Mouse (Mus musculus) ES-E14 (cell line): ENCODE results near the gene E130308A19Rik. TPM values are rescaled to one million over a fixed set of nuclear protein-coding genes. Genes with fewer than 3 reads are reported as not detected.

Experiments
- DNase-seq: peaks from one replicate; pipeline ENCODE4 v3.0.0-alpha.2; 2013; ENCODE audit warnings: low read depth, low spot score
- H3K27ac ChIP-seq: 2 replicates; pipeline ENCODE4 v1.5.1; 2012; ENCODE audit warnings: low read depth, mild to moderate bottlenecking, low read length, moderate library complexity, mixed read lengths; ENCODE audit not compliant: poor library complexity, insufficient read depth, severe bottlenecking
- H3K36me3 ChIP-seq: 2 replicates; pipeline ENCODE4 v1.6.1; 2012; ENCODE audit warnings: mild to moderate bottlenecking, low read length, moderate library complexity, mixed read lengths; ENCODE audit not compliant: control insufficient read depth, poor library complexity, insufficient read depth, severe bottlenecking
- H3K4me1 ChIP-seq, 2 experiments: fragments of 150-350 bp in 1 of 2; sonication (generic) in 1 of 2; 2 replicates each; pipeline ENCODE4 v1.6.1; 2012; ENCODE audit warnings: low read length in 2 of 2, mild to moderate bottlenecking in 1 of 2, mixed read lengths in 1 of 2; ENCODE audit not compliant: control insufficient read depth in 2 of 2, insufficient read depth in 2 of 2, poor library complexity in 1 of 2
- H3K4me3 ChIP-seq, 2 experiments: fragments of 150-350 bp in 1 of 2; sonication (generic) in 1 of 2; 2 replicates each; pipeline ENCODE4 v1.5.1; 2012; ENCODE audit warnings: low read length in 2 of 2, low read depth in 1 of 2, mild to moderate bottlenecking in 1 of 2, mixed read lengths in 1 of 2; ENCODE audit not compliant: insufficient read depth in 1 of 2, poor library complexity in 1 of 2, severe bottlenecking in 1 of 2
- H3K9ac ChIP-seq: 2 replicates; pipeline ENCODE4 v1.6.1; 2012; ENCODE audit warnings: low read depth, mild to moderate bottlenecking, low read length, mixed read lengths; ENCODE audit not compliant: poor library complexity, insufficient read depth, severe bottlenecking
- H3K9me3 ChIP-seq: fragments of 150-350 bp; sonication (generic); 2 replicates; pipeline ENCODE4 v1.6.1; 2012; ENCODE audit warnings: low read depth, mild to moderate bottlenecking, low read length; ENCODE audit not compliant: control insufficient read depth, insufficient read depth
- CHD2 ChIP-seq: IDR thresholded peaks from 2 replicates; pipeline ENCODE4 v1.6.1; 2014; ENCODE audit warnings: mild to moderate bottlenecking, low read depth, low read length, inconsistent platforms
- HCFC1 ChIP-seq: IDR thresholded peaks from 2 replicates; pipeline ENCODE4 v1.6.1; 2012; ENCODE audit warnings: low read length, inconsistent platforms, borderline replicate concordance; ENCODE audit not compliant: insufficient read depth
- MAFK ChIP-seq: IDR thresholded peaks from 2 replicates; pipeline ENCODE4 v1.6.1; 2014; ENCODE audit warnings: mild to moderate bottlenecking, low read depth, low read length, inconsistent platforms; ENCODE audit not compliant: insufficient read depth
- ZC3H11A ChIP-seq: IDR thresholded peaks from 2 replicates; pipeline ENCODE4 v1.6.1; 2012; ENCODE audit warnings: low read depth, mild to moderate bottlenecking, inconsistent platforms, low read length, borderline replicate concordance
- ZNF384 ChIP-seq: IDR thresholded peaks from 2 replicates; pipeline ENCODE4 v1.6.1; 2012; ENCODE audit warnings: low read depth, low read length, inconsistent platforms
- in situ Hi-C, 2 experiments: fragments of 600-800 bp; cut with MboI; formaldehyde crosslinking; loops; one replicate each; pipeline ENCODE4 v1.15.1; 2025; ENCODE audit warnings: low sequenced_read_pairs in 2 of 2, inconsistent platforms in 1 of 2; ENCODE audit not compliant: unreplicated experiment in 2 of 2
- total RNA-seq: library from RNA; depleted of rRNA; stranded (reverse); fragments of 300-350 nt; gene quantifications from 2 replicates; pipeline ENCODE4 v1.2.3, GENCODE M21; 2012

Gene E130308A19Rik
- total RNA-seq, 1 experiment: 14.9 TPM

- Histone ChIP-seq H3K9ac (no peak overlapping the region), H3K4me3 (no peak overlapping the region), H3K9me3 (no peaks in the 10 kb centered on the region), H3K4me1 (no peaks in the 10 kb centered on the region), H3K36me3 (no peaks in the 10 kb centered on the region), H3K27ac (no peak overlapping the region)
- in situ Hi-C loops: no loop called here
- no peak for TF ChIP-seq HCFC1
- no peak for TF ChIP-seq ZNF384
- no peak for TF ChIP-seq ZC3H11A
- no peak for TF ChIP-seq MAFK
- TF ChIP-seq CHD2: no peak
- DNase-seq: no peak
Observed at GRCm38 (mm10) chr4:59681383-59681782, 55.4 kb downstream of the E130308A19Rik start.

GRCm38 (mm10) chr4:59682491-59682890 is 56.5 kb downstream of the E130308A19Rik start:
- no peak overlapping the region for H3K4me3 ChIP-seq
- DNase-seq: no peak
- no peaks in the 10 kb centered on the region for H3K9me3 ChIP-seq
- no peak overlapping the region for H3K9ac ChIP-seq
- in situ Hi-C loops: no loop called here
- no peaks in the 10 kb centered on the region for H3K4me1 ChIP-seq
- H3K36me3 ChIP-seq: no peaks in the 10 kb centered on the region
- H3K27ac ChIP-seq: no peak overlapping the region
- TF ChIP-seq MAFK: no peak
- TF ChIP-seq CHD2: no peak
- no peak for TF ChIP-seq HCFC1
- no peak for TF ChIP-seq ZNF384
- TF ChIP-seq ZC3H11A: no peak

GRCm38 (mm10) chr4:59682950-59683349 is 56.9 kb downstream of the E130308A19Rik start:
- TF ChIP-seq ZC3H11A (no peak), MAFK (no peak), CHD2 (no peak), ZNF384 (no peak), HCFC1 (no peak)
- Histone ChIP-seq H3K9ac (no peak overlapping the region), H3K9me3 (no peaks in the 10 kb centered on the region), H3K36me3 (no peaks in the 10 kb centered on the region), H3K4me3 (no peak overlapping the region), H3K27ac (no peak overlapping the region), H3K4me1 (no peaks in the 10 kb centered on the region)
- DNase-seq: no peak
- in situ Hi-C loops: no loop called here

GRCm38 (mm10) chr4:59684306-59684705 is 58.3 kb downstream of the E130308A19Rik start:
- Histone ChIP-seq H3K9me3 (no peaks in the 10 kb centered on the region), H3K36me3 (no peaks in the 10 kb centered on the region), H3K4me3 (no peak overlapping the region), H3K27ac (no peak overlapping the region), H3K4me1 (no peaks in the 10 kb centered on the region), H3K9ac (no peak overlapping the region)
- in situ Hi-C loops: no loop called here
- no peak for DNase-seq
- no peak for TF ChIP-seq ZC3H11A
- TF ChIP-seq ZNF384: no peak
- no peak for TF ChIP-seq HCFC1
- TF ChIP-seq CHD2: no peak
- no peak for TF ChIP-seq MAFK

- Histone ChIP-seq H3K4me3 (no peak overlapping the region), H3K36me3 (peaks cover 4% of the 10 kb centered on the region; the same call in 1 of the 2 replicates), H3K4me1 (no peaks in the 10 kb centered on the region), H3K9ac (no peak overlapping the region), H3K27ac (no peak overlapping the region), H3K9me3 (no peaks in the 10 kb centered on the region)
- no peak for TF ChIP-seq CHD2
- TF ChIP-seq HCFC1: no peak
- no peak for TF ChIP-seq MAFK
- TF ChIP-seq ZC3H11A: no peak
- no peak for TF ChIP-seq ZNF384
- DNase-seq: no peak
- in situ Hi-C loops: no loop called here
Observed at GRCm38 (mm10) chr4:59686716-59687115, 60.7 kb downstream of the E130308A19Rik start.
